Mouse (Mus musculus) c-Kit-positive CD71-positive TER-119-positive erythroid progenitor cells, embryonic 14.5 days (primary cell): ENCODE measurements around the gene Gng10.

Experiments used
- DNase-seq: peaks from one replicate; pipeline ENCODE4 v3.0.0-alpha.2; 2013; ENCODE audit warnings: low spot score

Gng10 gene

GRCm38 (mm10) chr4:59016922-59017321 is 18.0 kb upstream of the Gng10 start:
- no peak for DNase-seq

GRCm38 (mm10) chr4:59034325-59034917 is 467 bp upstream of the Gng10 start:
- DNase-seq: no peak

- DNase-seq: peak; percentile 12
Observed at GRCm38 (mm10) chr4:59035786-59036350, 980 bp downstream of the Gng10 start.

- peak; percentile 87 for DNase-seq
Observed at GRCm38 (mm10) chr4:59036490-59037127, 1.7 kb downstream of the Gng10 start.

GRCm38 (mm10) chr4:59037525-59037924 is 2.6 kb downstream of the Gng10 start:
- DNase-seq: no peak

- no peak for DNase-seq
Observed at GRCm38 (mm10) chr4:59040397-59041287, 5.8 kb downstream of the Gng10 start.

GRCm38 (mm10) chr4:59043074-59043473 is 8.2 kb downstream of the Gng10 start:
- no peak for DNase-seq

- DNase-seq: no peak
Observed at GRCm38 (mm10) chr4:59043891-59044290, 9.0 kb downstream of the Gng10 start.

- DNase-seq: no peak
Observed at GRCm38 (mm10) chr4:59047222-59047621, 12.3 kb downstream of the Gng10 start.

- no peak for DNase-seq
Observed at GRCm38 (mm10) chr4:59051081-59051480, 16.2 kb downstream of the Gng10 start.

GRCm38 (mm10) chr4:59057929-59058328 is 23.0 kb downstream of the Gng10 start:
- DNase-seq: no peak

- DNase-seq: no peak
Observed at GRCm38 (mm10) chr4:59062526-59062925, 27.6 kb downstream of the Gng10 start.

GRCm38 (mm10) chr4:59069276-59069675 is 34.4 kb downstream of the Gng10 start:
- no peak for DNase-seq

GRCm38 (mm10) chr4:59083430-59083829 is 48.5 kb downstream of the Gng10 start:
- DNase-seq: no peak

- no peak for DNase-seq
Observed at GRCm38 (mm10) chr4:59089391-59089790, 54.5 kb downstream of the Gng10 start.
